Mouse (Mus musculus) heart, adult 2 months (tissue): Measurements from ENCODE around the gene Rnf223.

Source experiments
- CTCF ChIP-seq: fragments of 200-600 bp; IDR thresholded peaks from 2 replicates; pipeline ENCODE4 v1.8.1; 2022; ENCODE audit warnings: antibody characterized with exemption, mild to moderate bottlenecking, moderate library complexity
- EP300 ChIP-seq: fragments of 200-500 bp; IDR thresholded peaks from 2 replicates; pipeline ENCODE4 v1.6.1; 2011; ENCODE audit warnings: low read depth, low read length, control low read depth; ENCODE audit not compliant: insufficient read depth
- POLR2A ChIP-seq: fragments of 200-500 bp; IDR thresholded peaks from 2 replicates; pipeline ENCODE4 v1.6.1; 2011; ENCODE audit warnings: mild to moderate bottlenecking, low read depth, low read length, control low read depth; ENCODE audit not compliant: insufficient read depth

- TF ChIP-seq CTCF (no peak), POLR2A (no peak), EP300 (no peak)
Measured at GRCm38 (mm10) chr4:156136285-156137100, 6.2 kb downstream of the Rnf223 start.
